Mouse (Mus musculus): ENCODE measurements around the gene Fbln2. TPM values are rescaled to one million over a fixed set of nuclear protein-coding genes. Genes with fewer than 3 reads are reported as not detected.
A peak's percentile ranks its signal among the peaks of the same experiment; 100 is the strongest.

Gene Fbln2
- polyA plus RNA-seq, 1 experiment: 17.0 TPM

DNA sequence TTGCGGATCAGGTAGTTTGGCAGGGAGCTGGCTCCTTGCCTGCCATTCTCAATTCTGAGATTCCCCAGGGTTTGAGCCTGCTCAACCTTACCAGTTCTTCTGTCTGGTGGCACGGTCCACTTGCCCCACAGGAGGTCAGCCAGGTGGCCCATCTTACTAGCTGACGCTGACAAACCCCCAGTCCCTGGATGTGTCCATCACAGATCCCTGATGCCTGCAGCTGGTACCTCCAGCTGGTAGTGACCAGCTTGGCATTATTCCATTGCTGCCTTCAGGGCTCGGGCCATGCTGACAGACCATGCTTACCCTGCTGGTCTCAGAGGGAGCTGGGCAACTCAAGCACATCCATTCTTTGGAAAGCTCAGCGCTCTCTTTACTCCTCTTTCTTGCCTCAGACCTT lies 18.7 kb downstream of the Fbln2 start:
- no peaks in the 10 kb centered on the region for H3K4me1 ChIP-seq (ENCODE audit: control insufficient read depth, insufficient read depth, insufficient read length, low read length)
- no peak overlapping the region for H3K4me3 ChIP-seq (ENCODE audit: insufficient read depth, low read depth, low read length)
- no peak overlapping the region for H3K27ac ChIP-seq (replicated peaks; ENCODE audit: low read depth, low read length)

DNA sequence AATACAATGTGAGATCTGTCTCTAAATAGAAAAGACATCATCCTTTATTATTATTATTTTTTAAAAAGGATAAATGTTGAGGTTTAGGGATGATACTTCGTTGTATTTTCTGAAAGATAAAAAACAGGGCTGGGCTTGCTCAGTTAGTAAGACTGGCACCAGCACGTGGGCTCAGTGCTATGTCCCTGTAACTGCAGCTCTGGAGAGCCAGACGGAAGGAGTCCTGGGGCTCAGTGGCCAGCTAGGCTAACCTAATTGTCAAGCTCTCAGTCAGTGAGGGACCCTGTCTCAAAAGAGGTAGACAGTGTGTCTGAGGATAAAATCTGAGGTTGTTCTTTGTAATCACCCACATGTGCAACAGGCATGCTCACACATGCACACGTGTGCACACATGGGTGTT lies 19.3 kb downstream of the Fbln2 start:
- Histone ChIP-seq H3K4me3 (ENCODE audit: insufficient read depth, low read depth, low read length) (no peak overlapping the region), H3K27ac (replicated peaks; ENCODE audit: low read depth, low read length) (no peak overlapping the region), H3K4me1 (ENCODE audit: control insufficient read depth, insufficient read depth, insufficient read length, low read length) (no peaks in the 10 kb centered on the region)

DNA sequence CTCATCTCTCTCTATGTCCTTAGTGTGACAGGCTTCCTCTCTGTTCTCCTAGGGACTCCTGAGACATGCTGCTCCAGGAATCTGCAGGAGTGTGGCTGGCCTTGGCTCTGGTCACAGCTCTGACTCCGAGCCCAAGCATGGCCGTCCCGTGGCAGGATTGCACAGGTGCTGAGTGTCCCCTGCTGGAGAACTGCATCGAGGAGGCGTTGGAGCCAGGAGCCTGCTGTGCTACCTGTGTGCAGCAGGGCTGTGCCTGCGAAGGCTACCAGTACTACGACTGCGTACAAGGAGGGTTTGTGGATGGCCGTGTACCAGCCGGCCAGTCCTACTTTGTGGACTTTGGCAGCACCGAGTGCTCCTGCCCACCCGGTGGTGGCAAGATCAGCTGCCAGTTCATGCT lies 20.8 kb downstream of the Fbln2 start:
- H3K4me3 ChIP-seq (ENCODE audit: insufficient read depth, low read depth, low read length): no peak overlapping the region
- H3K27ac ChIP-seq (replicated peaks; ENCODE audit: low read depth, low read length): no peak overlapping the region
- no peaks in the 10 kb centered on the region for H3K4me1 ChIP-seq (ENCODE audit: control insufficient read depth, insufficient read depth, insufficient read length, low read length)

DNA sequence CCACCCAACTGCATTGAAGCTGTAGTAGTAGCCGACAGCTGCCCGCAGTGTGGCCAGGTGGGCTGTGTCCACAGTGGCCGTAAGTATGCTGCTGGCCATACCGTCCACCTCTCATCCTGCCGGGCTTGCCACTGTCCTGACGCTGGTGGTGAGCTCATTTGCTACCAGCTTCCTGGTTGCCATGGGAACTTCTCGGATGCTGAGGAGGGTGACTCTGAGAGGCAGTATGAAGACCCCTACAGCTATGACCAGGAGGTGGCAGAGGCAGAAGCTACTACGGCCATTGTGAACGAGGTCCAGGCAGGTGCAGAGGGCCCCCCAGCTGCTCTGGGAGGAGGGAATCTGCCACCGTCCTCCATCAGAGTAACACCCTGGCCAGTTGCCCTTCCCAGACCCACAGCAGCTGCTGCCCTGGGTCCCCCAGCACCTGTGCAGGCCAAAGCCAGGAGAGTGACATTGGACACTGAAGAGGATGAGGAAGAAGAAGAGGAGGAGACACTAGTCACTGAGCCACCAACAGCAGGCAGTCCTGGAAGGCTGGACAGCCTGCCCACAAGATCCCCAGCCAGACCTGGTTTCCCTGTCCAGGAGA lies 21.3 kb downstream of the Fbln2 start:
- Histone ChIP-seq H3K4me1 (ENCODE audit: control insufficient read depth, insufficient read depth, insufficient read length, low read length) (no peaks in the 10 kb centered on the region), H3K27ac (replicated peaks; ENCODE audit: low read depth, low read length) (no peak overlapping the region), H3K4me3 (ENCODE audit: insufficient read depth, low read depth, low read length) (no peak overlapping the region)

DNA sequence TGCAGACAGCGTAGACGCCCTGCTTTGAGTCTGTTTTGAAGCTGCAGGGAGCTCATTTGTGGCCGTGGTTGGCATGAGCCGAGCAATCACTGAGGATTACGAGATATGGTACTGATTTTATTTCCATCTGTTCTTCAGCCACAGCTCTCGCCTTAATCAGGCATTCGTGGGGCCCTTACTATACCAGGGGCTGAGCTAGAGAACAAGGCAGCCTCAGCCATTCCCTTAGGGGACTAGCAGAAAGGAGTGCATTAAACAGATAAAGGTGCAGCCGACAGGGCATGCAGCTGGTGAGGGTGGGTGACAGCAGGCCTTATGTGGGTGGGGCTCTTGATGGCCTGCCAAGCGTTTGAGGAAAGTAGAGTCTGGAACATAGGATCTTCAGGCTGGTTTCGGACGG lies 23.8 kb downstream of the Fbln2 start:
- Histone ChIP-seq H3K4me1 (ENCODE audit: control insufficient read depth, insufficient read depth, insufficient read length, low read length) (no peaks in the 10 kb centered on the region), H3K4me3 (ENCODE audit: insufficient read depth, low read depth, low read length) (no peak overlapping the region)

DNA sequence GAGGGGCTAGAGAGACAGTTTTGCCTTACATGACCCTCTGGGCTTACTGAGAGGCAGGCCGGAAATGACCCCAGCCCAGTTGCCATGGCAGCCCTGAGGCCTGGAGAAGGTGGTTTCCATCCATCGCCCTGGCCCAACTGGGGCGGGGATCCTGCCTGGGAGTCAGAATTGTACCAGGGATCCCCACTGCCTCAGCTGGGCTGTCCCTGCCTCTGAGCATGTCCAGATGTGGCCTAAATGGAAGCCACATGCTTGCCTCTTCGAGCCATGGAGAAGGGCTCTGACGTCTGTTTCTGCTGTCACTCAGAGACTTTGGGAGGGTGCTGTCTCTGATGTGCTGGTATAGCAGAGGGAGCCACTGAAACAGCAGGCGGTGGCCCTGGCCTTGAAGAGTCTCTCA lies 24.2 kb downstream of the Fbln2 start:
- Histone ChIP-seq H3K4me1 (ENCODE audit: control insufficient read depth, insufficient read depth, insufficient read length, low read length) (no peaks in the 10 kb centered on the region), H3K27ac (replicated peaks; ENCODE audit: low read depth, low read length) (no peak overlapping the region), H3K4me3 (ENCODE audit: insufficient read depth, low read depth, low read length) (no peak overlapping the region)

More for the DNA sequence above, 23.8 kb downstream of the Fbln2 start:
- H3K27ac ChIP-seq (replicated peaks; ENCODE audit: low read depth, low read length): no peak overlapping the region

DNA sequence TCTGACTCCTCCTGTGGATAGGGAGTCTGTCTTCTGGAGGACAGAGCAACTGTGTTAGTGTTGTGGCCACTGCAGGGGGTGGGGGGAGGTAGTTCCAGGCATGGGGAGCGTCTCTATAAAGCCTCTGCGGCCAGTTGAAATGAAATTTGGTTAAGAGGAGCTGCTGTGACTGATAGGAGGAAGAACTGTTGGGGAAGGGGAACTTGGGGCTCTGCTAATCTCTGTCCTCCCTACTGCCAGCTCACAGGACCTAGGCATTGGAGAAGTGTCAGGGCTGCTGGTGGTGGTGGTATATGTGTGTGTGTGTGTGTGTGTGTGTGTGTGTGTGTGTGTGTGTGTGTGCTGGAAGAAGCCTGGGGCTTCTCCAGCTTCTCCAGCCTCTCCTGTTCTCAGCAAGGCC lies 25.0 kb downstream of the Fbln2 start:
- Histone ChIP-seq H3K4me3 (ENCODE audit: insufficient read depth, low read depth, low read length) (no peak overlapping the region), H3K27ac (replicated peaks; ENCODE audit: low read depth, low read length) (no peak overlapping the region), H3K4me1 (ENCODE audit: control insufficient read depth, insufficient read depth, insufficient read length, low read length) (no peaks in the 10 kb centered on the region)

DNA sequence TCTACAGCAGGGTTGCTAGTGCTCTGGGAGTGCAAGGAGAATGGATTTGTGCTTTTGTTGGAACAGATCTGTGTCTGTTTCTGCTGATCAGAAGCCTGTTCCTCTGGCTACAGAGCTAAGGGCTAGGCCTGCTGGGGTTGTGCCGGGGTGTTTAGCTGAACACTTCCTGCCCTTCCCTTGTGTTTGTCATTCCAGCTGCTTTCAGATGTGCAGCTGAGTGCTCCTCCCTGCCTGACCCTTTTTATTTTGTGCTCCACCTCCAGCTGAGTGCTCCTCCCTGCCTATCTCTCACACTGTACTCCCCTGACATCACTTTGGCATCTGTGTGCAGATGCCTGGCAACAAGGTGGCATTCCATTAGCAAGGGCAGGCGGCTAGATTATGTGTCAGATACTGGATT lies 28.3 kb downstream of the Fbln2 start:
- Histone ChIP-seq H3K27ac (replicated peaks; ENCODE audit: low read depth, low read length) (no peak overlapping the region), H3K4me1 (ENCODE audit: control insufficient read depth, insufficient read depth, insufficient read length, low read length) (no peaks in the 10 kb centered on the region), H3K4me3 (ENCODE audit: insufficient read depth, low read depth, low read length) (no peak overlapping the region)

DNA sequence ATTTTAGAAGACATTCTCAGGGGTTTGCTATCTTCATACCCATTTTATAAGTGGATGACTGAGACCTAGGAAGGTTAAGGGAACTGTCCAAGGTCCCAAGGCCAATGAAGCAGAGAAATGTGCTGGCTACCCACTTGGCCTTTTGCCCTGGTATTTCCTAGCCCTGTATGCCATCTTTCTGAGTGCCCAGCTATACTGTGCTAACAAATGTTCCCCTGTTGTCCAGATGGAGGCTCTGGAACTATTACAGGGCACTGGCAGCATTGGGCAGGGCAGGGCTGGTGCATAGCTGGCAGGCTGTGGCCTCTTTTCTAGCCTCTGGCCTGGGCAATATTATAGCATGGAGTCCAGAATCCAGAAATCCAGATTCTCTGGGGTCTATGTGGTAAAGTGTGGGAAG lies 28.7 kb downstream of the Fbln2 start:
- Histone ChIP-seq H3K4me3 (ENCODE audit: insufficient read depth, low read depth, low read length) (no peak overlapping the region), H3K4me1 (ENCODE audit: control insufficient read depth, insufficient read depth, insufficient read length, low read length) (no peaks in the 10 kb centered on the region), H3K27ac (replicated peaks; ENCODE audit: low read depth, low read length) (no peak overlapping the region)

DNA sequence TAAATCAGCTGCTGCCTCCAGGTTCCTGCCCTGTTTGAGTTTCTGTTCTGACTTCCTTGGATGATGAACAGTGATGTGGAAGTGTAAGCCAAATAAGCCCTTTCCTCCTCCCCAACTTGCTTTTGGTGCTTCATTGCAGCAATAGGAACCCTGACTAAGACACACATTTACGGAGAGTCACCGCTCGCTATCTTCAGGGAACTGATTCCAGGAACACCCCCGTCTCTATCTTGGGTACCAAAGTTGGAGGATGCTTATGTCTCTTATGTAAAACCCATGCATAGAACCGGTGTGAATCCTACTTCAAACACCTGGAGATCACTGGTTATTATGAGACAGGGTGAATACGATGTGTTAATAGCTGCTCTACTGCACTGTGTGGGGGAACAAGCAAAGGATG lies 31.1 kb downstream of the Fbln2 start:
- Histone ChIP-seq H3K4me1 (ENCODE audit: control insufficient read depth, insufficient read depth, insufficient read length, low read length) (peaks cover 4% of the 10 kb centered on the region; the same call in 1 of the 2 replicates), H3K27ac (replicated peaks; ENCODE audit: low read depth, low read length) (no peak overlapping the region), H3K4me3 (ENCODE audit: insufficient read depth, low read depth, low read length) (no peak overlapping the region)

DNA sequence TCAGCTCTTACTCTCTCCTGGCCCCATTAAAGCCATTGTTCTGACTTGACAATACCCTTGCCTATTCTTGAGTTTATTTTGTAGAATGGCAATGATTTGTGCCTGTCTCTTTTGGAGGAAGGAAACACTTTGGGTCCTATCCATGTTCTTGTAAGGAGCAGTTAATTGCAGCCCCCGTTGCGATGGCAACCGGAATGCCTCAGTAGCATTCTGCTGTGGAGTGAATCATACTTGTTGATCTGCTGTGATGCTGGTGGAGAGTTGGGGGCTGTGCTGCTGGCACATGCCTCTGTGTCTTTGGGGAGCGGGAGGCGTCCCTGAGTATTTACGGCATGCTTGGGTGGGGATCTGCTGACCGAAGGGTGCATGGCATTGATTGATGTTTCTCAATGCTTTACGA lies 32.1 kb downstream of the Fbln2 start:
- no peak overlapping the region for H3K4me3 ChIP-seq (ENCODE audit: insufficient read depth, low read depth, low read length)
- peaks cover 7% of the 10 kb centered on the region; the same call in 1 of the 2 replicates for H3K4me1 ChIP-seq (ENCODE audit: control insufficient read depth, insufficient read depth, insufficient read length, low read length)
- H3K27ac ChIP-seq (replicated peaks; ENCODE audit: low read depth, low read length): no peak overlapping the region

DNA sequence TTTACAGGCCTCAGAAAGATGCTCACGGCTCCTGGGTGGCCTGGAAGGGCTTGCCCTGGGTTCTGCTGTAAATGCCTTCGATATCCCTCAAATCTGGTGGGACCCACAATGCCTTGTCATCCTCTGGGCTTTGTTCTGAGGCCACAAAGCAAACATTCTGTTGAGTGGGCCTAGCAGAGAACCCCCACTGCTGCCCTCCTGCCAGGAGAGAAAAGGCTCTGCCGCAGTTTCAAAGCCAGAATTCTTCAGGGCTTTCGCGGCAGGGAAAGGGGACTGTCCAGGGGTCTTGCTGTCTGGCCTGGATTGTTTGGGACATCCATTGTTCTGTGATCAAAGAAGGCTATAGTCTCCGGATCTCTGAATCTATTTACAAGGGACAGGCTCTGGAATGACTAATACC lies 33.1 kb downstream of the Fbln2 start:
- Histone ChIP-seq H3K4me3 (ENCODE audit: insufficient read depth, low read depth, low read length) (no peak overlapping the region), H3K27ac (replicated peaks; ENCODE audit: low read depth, low read length) (no peak overlapping the region), H3K4me1 (ENCODE audit: control insufficient read depth, insufficient read depth, insufficient read length, low read length) (peaks cover 7% of the 10 kb centered on the region; the same call in 1 of the 2 replicates)

DNA sequence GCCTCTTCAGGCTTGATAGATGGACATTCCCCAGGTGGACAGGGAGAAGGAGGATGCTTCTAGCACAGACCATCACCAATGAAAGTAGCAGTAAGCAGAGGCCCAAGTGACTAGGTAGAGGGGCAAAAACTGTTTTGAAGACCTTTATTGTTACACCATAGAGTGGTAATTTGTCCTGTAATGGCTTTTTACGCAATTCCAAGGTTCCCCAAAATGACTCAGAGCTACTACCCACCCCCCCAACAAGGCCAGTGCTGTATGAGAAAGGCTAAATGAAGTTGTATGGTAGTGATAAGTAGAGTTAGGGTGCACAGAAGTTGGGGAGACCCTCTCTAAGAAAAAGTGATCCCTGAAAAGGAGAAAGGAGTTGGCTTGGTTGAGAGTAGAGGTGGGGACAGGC lies 35.1 kb downstream of the Fbln2 start:
- Histone ChIP-seq H3K4me1 (ENCODE audit: control insufficient read depth, insufficient read depth, insufficient read length, low read length) (peaks cover 7% of the 10 kb centered on the region; the same call in 1 of the 2 replicates), H3K4me3 (ENCODE audit: insufficient read depth, low read depth, low read length) (no peak overlapping the region), H3K27ac (replicated peaks; ENCODE audit: low read depth, low read length) (no peak overlapping the region)

DNA sequence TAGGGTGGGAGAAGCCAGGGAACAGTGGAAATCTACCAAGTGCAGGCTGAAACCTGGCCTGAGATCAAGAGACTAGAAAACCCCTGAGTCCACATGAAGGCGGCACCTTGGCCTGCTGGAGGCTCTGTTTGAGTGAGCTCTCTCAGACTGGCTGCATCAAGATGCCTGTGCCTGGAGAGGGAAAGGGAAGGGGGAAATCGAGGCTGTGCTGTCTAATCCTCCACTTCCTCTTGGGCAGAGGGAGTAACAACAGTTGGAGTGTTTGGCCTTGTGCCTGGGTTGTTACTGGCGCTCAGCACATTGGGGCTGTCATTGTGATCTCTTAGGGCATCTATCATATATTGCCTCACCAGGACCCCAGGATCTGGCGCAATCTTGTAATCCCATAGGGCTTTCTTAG lies 36.4 kb downstream of the Fbln2 start:
- no peak overlapping the region for H3K27ac ChIP-seq (replicated peaks; ENCODE audit: low read depth, low read length)
- peaks cover 7% of the 10 kb centered on the region; the same call in 1 of the 2 replicates for H3K4me1 ChIP-seq (ENCODE audit: control insufficient read depth, insufficient read depth, insufficient read length, low read length)

DNA sequence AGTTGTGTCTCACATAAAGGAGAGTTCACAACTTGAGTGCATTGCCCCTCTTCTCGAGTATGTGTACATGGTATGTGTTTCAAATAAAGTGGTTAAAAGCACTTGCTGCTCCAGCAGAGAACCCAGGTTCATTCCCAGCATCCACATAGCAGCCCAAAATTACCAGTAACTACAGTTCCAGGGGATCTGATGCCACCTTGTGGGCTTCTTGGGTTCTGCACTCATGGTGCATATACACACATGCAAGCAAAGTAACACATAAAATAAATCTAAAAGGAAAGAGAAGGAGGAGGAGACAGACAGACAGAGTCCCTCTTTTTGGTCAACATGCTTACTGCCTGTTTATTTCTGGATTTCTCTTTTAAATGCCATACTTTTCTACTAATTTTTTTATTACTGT lies 37.5 kb downstream of the Fbln2 start:
- peaks cover 7% of the 10 kb centered on the region; the same call in 1 of the 2 replicates for H3K4me1 ChIP-seq (ENCODE audit: control insufficient read depth, insufficient read depth, insufficient read length, low read length)
- no peak overlapping the region for H3K27ac ChIP-seq (replicated peaks; ENCODE audit: low read depth, low read length)
- H3K4me3 ChIP-seq (ENCODE audit: insufficient read depth, low read depth, low read length): no peak overlapping the region

More for the DNA sequence above, 36.4 kb downstream of the Fbln2 start:
- H3K4me3 ChIP-seq (ENCODE audit: insufficient read depth, low read depth, low read length): no peak overlapping the region

DNA sequence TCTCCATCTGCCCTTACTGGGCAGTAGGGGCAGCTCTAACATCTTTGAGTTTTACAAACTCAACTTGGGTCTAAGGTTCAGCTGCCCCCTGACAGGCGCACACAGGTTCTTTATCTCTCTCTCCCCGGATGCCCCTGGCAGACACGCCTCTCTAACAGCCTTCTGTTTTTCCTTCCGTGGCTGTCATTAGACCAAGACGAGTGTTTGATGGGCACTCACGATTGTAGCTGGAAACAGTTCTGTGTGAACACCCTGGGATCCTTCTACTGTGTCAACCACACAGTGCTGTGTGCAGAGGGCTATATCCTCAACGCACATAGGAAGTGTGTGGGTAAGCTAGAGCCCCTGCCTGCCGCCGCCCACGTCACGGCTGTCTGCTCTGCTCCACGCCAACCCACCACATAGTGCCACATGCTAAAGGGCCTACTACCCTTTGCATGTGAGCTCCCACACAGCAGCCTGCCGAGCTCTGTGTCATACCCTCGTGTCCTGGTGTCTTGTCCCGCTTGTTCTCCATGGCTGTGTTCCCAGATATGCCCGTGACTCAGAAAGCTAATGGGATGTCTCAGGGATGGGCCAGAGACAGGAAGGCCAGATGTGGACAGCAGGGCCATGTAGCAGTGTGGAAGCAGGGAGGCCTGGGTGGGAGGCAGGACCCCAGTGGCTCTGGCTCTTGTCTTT lies 47.3 kb downstream of the Fbln2 start:
- Histone ChIP-seq H3K4me3 (ENCODE audit: insufficient read depth, low read depth, low read length) (no peak overlapping the region), H3K4me1 (ENCODE audit: control insufficient read depth, insufficient read depth, insufficient read length, low read length) (no peaks in the 10 kb centered on the region), H3K27ac (replicated peaks; ENCODE audit: low read depth, low read length) (0 out of 2 replicates have a peak overlapping the region, but pooled peaks have one; percentile 17)
